Mouse (Mus musculus) bone marrow macrophage, adult 2 months (primary cell): Measurements from ENCODE around the gene Ephb2. TPM values are rescaled to one million over a fixed set of nuclear protein-coding genes. Genes with fewer than 3 reads are reported as not detected.
A peak's percentile ranks its signal among the peaks of the same experiment; 100 is the strongest.

Source experiments
- H3K27ac ChIP-seq: 2 replicates; pipeline ENCODE4 v1.5.1; 2012; ENCODE audit warnings: low read depth, low read length; ENCODE audit not compliant: insufficient read depth
- H3K4me1 ChIP-seq: 2 replicates; pipeline ENCODE4 v1.6.1; 2012; ENCODE audit warnings: low read length; ENCODE audit not compliant: control insufficient read depth, insufficient read depth
- H3K4me3 ChIP-seq: 2 replicates; pipeline ENCODE4 v1.5.1; 2012; ENCODE audit warnings: mild to moderate bottlenecking, low read length, moderate library complexity; ENCODE audit not compliant: insufficient read depth
- CTCF ChIP-seq: IDR thresholded peaks from 2 replicates; pipeline ENCODE4 v1.5.1; 2012; ENCODE audit warnings: low read depth, mild to moderate bottlenecking, low read length, moderate library complexity
- POLR2A ChIP-seq: IDR thresholded peaks from 2 replicates; pipeline ENCODE4 v1.6.1; 2012; ENCODE audit warnings: mild to moderate bottlenecking, low read depth, low read length, borderline replicate concordance
- polyA plus RNA-seq: library from polyadenylated mRNA; stranded (reverse); fragments of >200 nt; gene quantifications from 2 replicates; pipeline ENCODE4 v1.2.4, GENCODE M21; 2012; ENCODE audit not compliant: missing spikeins, insufficient read depth, insufficient read length

Ephb2 gene
- polyA plus RNA-seq, 1 experiment = not detected

DNA sequence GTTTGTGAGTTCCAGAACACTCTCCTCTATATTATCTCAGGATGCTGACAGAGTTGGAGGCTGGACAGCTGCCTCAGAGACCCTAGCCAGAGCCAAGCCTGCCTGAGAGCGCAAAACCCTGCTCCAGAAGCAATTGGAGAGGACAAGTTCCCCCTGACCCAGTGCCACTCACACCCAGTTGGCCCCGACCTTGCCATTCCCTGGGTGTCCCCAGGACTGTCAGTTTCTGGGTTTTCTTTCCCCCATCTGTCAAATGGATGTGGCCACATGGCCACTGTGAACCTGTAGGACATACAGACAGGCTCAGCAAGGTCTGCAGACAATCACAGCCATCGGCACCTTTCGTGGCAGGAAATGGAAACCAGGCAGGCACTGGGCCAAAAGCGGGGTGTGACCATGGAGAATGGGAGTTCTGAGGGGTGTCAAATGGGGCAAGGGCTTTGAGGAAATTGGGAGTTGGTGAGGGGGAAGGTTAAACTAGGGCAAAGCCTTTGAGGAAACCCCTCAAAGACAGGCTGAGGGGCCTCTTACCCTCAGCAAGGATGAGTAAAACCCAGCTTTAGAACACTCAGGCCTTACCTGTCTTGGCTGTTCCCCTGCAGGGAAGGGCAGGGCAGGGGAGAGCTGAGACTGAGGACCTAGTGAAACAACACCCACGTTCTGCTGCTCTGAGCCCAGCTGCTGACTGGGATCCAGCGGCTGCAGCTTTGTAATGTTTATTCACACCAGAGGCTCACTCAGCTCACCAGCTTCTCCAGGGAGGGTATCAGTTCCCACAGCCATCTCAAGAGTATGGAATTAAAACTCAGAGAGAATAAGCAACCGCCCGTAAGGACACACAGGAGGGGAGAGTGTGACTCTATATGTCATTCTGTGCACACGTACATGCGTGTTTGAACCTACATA is 6.9 kb downstream of the Ephb2 start:
- Histone ChIP-seq H3K27ac (no peak overlapping the region), H3K4me1 (no peaks in the 10 kb centered on the region)

DNA sequence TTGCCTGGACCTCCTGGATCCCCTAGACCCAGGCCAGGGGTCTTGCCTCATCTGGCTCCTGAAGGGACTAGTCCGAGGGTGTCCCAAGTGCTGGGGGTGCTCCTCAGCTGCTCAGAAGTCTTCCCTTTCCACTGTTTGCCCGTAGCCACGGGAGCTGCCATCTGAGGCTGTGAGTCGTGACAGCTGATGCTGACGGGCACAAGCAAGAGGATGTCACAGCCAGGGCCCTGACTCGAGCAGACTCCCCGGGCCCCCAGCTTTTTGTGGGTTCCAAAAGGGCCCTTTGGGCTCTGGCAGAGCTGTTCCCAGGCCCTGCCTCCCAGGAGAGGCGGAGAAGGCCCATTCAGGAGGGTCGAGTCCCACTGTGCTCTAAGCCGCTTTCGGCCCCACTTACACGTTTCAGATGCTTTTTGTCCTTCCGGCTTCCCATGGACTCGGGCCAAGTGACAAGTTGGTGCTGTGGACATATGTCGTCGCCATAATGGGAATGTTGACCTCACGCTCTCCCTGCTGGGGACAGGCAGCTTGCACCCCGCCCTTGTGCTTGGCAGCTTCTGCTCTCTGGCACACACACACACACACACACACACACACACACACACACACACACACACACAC is 10.7 kb downstream of the Ephb2 start:
- Histone ChIP-seq H3K4me1 (no peaks in the 10 kb centered on the region), H3K4me3 (no peak overlapping the region), H3K27ac (no peak overlapping the region)
- TF ChIP-seq CTCF = no peak
- no peak for TF ChIP-seq POLR2A

More for the DNA sequence above, 6.9 kb downstream of the Ephb2 start:
- no peak for TF ChIP-seq CTCF
- TF ChIP-seq POLR2A = no peak
- no peak overlapping the region for H3K4me3 ChIP-seq

DNA sequence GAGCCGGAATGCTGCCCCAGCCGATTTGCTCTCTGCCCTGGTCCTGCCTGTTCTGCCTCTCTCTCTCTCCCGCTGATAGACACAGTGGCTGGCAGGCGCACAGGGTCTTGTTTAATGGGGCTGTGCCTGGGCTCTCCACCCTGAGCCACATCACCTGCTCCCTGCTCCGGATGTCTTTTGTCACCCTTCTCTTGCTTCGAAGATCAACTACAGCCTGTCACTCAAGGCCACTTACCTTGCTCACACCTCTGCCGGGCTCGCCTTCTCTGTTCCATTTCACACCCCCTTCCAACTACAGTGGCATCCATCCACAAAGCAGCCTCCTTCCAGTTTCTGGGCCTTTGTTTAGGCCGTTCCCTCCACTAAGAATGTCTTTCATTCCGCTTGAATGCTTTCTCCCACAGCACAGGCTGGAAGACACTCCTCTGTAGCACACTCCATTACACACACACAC is 15.7 kb downstream of the Ephb2 start:
- H3K27ac ChIP-seq = no peak overlapping the region

DNA sequence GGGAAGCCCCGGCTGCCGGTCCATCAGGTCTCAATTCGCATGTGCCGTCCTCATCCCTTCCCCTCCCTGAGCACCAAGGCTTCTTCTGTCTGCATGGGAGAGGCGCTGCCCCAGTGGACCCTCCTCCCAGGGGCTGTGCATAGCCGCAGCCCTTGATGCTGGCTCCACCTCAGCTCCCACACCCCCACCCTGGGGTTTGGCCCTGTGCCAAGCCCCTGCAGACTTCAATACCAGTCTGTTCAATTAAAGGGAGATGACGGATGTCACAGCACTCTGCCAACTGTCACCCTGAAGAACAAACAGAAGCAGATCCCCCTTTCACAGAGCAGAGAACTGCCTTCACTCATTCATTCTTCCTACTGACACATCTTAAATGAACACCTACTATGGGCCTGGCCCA is 19.1 kb downstream of the Ephb2 start:
- no peak for TF ChIP-seq POLR2A
- TF ChIP-seq CTCF = no peak
- Histone ChIP-seq H3K4me1 (no peaks in the 10 kb centered on the region), H3K27ac (no peak overlapping the region), H3K4me3 (no peak overlapping the region)

More for the DNA sequence above, 15.7 kb downstream of the Ephb2 start:
- no peaks in the 10 kb centered on the region for H3K4me1 ChIP-seq
- TF ChIP-seq POLR2A (no peak), CTCF (no peak)
- H3K4me3 ChIP-seq = no peak overlapping the region

DNA sequence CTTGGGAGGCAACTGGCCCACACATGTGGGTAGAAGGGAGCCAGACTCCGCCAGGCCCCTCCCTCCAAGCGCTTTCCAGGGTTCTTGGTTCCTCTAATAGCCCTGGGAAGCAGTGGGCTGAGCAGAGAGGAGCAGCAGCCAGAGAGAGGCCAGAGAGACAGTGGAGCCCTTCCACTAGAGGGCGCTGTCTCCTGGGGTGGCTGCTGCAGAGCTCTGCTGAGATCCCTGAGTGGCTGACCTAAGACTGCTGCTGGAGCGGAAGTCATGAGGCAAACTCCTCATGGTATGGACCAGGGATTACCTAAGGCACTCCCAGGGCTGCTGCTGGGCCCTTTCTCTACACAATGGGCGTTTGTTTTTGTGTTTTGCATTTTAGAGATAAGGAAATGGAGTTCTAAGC is 20.4 kb downstream of the Ephb2 start:
- TF ChIP-seq CTCF = peak; percentile 58
- TF ChIP-seq POLR2A = no peak
- no peaks in the 10 kb centered on the region for H3K4me1 ChIP-seq
- no peak overlapping the region for H3K27ac ChIP-seq

DNA sequence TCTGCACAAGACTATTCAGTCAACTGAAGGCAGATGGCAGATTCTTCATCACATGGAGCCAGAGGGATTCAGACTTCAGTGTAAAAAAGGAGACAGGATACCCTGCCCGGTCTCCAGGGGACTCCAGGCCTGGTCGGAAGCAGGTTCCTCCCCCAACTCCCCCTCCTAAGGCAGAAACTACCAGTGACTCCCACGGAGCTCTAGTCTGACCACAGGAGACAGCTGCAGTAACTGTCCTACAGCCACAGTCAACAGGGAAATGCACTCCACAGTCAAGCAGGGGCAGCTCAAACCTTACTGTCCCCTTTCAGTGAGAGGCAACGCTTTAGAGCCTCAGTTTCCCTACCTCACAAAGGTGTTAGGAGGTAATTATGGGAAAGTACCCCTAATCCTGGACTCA is 23.2 kb downstream of the Ephb2 start:
- Histone ChIP-seq H3K27ac (no peak overlapping the region), H3K4me1 (peaks cover 2% of the 10 kb centered on the region; the same call in 1 of the 2 replicates), H3K4me3 (no peak overlapping the region)
- TF ChIP-seq POLR2A = no peak
- TF ChIP-seq CTCF = no peak

More for the DNA sequence above, 20.4 kb downstream of the Ephb2 start:
- H3K4me3 ChIP-seq = no peak overlapping the region

DNA sequence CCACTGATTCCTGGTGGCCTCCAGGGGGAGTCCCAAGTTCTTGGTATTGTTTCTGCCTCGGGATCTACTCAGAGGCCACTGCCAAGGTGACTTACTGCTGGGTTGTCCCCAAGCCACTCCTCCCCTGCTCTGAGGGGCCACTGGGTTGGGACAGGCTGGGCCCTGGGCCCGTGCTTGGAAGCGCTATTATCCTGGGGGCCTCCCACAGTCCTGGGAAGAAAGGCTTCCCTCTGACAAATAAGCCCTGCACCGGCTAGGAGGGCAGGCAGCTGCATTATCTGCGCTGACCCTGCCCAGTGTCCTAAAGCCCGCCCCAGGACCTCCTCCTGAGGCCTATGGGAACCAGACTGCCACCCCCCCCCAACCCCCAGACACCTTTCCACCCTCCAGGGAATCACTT is 24.2 kb downstream of the Ephb2 start:
- TF ChIP-seq POLR2A = no peak
- no peak for TF ChIP-seq CTCF
- H3K4me1 ChIP-seq = peaks cover 2% of the 10 kb centered on the region; the same call in 1 of the 2 replicates
- H3K4me3 ChIP-seq = no peak overlapping the region
- no peak overlapping the region for H3K27ac ChIP-seq

DNA sequence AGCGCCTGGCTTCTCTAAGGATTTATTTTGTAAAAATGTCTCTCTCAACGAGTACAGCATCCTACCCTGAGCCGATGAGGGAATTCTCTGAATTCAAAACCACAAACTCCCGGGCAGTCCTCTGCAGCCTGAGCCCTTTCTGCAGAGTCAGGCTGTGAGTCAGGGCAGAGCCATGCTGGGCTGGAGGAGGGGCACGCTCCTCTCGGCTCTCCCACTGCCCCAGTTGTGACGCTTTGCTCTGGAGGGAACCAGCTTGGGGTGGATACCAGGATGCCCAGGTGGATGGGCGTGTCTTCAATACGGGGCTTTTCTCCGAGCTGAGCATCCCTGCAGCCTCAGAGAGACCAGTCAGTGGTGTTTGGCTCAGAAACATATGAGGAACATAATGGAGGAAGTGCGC is 27.3 kb downstream of the Ephb2 start:
- Histone ChIP-seq H3K27ac (no peak overlapping the region), H3K4me3 (peak overlapping the region; percentile 30; the same call in 1 of the 2 replicates), H3K4me1 (peaks cover 2% of the 10 kb centered on the region; the same call in 1 of the 2 replicates)
- no peak for TF ChIP-seq POLR2A
- TF ChIP-seq CTCF = no peak

DNA sequence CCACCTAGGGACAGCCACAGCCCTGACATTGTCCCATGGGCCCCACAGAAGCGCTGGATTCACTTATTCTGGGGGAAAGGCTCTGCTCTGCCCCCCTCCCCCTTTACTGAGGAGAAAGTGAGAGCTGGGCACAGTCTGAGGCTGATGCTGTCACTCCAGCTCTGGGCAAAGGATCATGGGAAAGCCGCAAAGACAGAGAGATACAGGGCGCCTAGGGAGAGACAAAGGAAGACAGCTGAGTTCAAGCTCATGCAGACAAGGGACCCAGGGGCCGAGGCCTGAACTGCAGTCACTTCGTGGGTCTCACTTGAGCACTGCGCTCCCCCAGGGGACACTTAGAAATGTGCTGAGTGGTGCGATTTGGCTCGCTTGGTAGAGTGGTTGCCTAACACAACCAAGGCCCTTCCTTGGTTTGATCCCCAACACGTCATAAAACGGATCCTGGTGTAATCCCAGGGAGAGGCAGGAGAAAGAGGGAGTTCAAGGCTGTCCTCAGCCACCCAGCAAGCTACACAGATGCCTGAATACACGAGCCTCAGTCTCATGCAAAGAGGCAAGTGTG is 28.3 kb downstream of the Ephb2 start:
- no peak for TF ChIP-seq CTCF
- no peak for TF ChIP-seq POLR2A
- no peak overlapping the region for H3K27ac ChIP-seq
- peaks cover 6% of the 10 kb centered on the region for H3K4me1 ChIP-seq
- H3K4me3 ChIP-seq = no peak overlapping the region
